Mouse (Mus musculus) myocyte (in vitro differentiated cells): ENCODE data around the gene Rap1b. TPM values are rescaled to one million over a fixed set of nuclear protein-coding genes. Genes with fewer than 3 reads are reported as not detected.
A peak's percentile ranks its signal among the peaks of the same experiment; 100 is the strongest.
"Not testable (repeated sequence)": the region's sequence is repeated elsewhere in the genome, so short reads cannot be mapped to it uniquely, and the experiment has no call there.

Experiments used
- H3K27me3 ChIP-seq: one replicate; pipeline ENCODE4 v1.6.1; 2011; ENCODE audit not compliant: control insufficient read depth, insufficient read depth, insufficient read length
- H3K36me3 ChIP-seq: one replicate; pipeline ENCODE4 v1.6.1; 2011; ENCODE audit not compliant: control insufficient read depth, insufficient read depth
- H3K4me2 ChIP-seq: one replicate; pipeline ENCODE4 v1.6.1; 2011; ENCODE audit warnings: low read depth, control low read depth
- H3K4me3 ChIP-seq: one replicate; pipeline ENCODE4 v1.5.1; 2011; ENCODE audit warnings: mild to moderate bottlenecking, control low read depth, moderate library complexity
- H3K79me2 ChIP-seq: one replicate; pipeline ENCODE4 v1.6.1; 2011; ENCODE audit not compliant: control insufficient read depth, insufficient read depth
- H3ac ChIP-seq: one replicate; pipeline ENCODE4 v1.6.1; 2011; ENCODE audit not compliant: control insufficient read depth, insufficient read length
- CEBPB ChIP-seq: IDR thresholded peaks from 2 replicates; pipeline ENCODE4 v1.6.1; 2011; ENCODE audit warnings: mild to moderate bottlenecking, moderate library complexity; ENCODE audit not compliant: poor library complexity, insufficient read depth, severe bottlenecking
- E2F4 ChIP-seq: IDR thresholded peaks from one replicate; pipeline ENCODE4 v1.6.1; 2011; ENCODE audit warnings: mild to moderate bottlenecking, control low read depth, moderate library complexity; ENCODE audit not compliant: insufficient read depth
- MAX ChIP-seq: IDR thresholded peaks from one replicate; pipeline ENCODE4 v1.6.1; 2011; ENCODE audit warnings: low read depth, mild to moderate bottlenecking, control low read depth
- MYOD1 ChIP-seq, 3 experiments: IDR thresholded peaks; one replicate each; pipeline ENCODE4 v1.6.1; 2011; ENCODE audit warnings: control low read depth in 2 of 3, low read depth in 2 of 3, mild to moderate bottlenecking in 2 of 3, moderate library complexity in 1 of 3; ENCODE audit not compliant: insufficient read length in 2 of 3, control insufficient read depth in 1 of 3
- MYOG ChIP-seq, 3 experiments: IDR thresholded peaks; one replicate each; pipeline ENCODE4 v1.6.1; 2011; ENCODE audit warnings: control low read depth in 2 of 3, low read depth in 2 of 3, mild to moderate bottlenecking in 2 of 3; ENCODE audit not compliant: insufficient read length in 2 of 3, control insufficient read depth in 1 of 3, insufficient read depth in 1 of 3
- POLR2A ChIP-seq: IDR thresholded peaks from one replicate; pipeline ENCODE4 v1.6.1; 2011; ENCODE audit warnings: low read depth, mild to moderate bottlenecking, control low read depth, moderate library complexity; ENCODE audit not compliant: insufficient read length
- POLR2AphosphoS2 ChIP-seq: IDR thresholded peaks from one replicate; pipeline ENCODE4 v1.6.1; 2011; ENCODE audit warnings: low read depth, control low read depth; ENCODE audit not compliant: insufficient read length
- REST ChIP-seq: IDR thresholded peaks from one replicate; pipeline ENCODE4 v1.6.1; 2011; ENCODE audit warnings: mild to moderate bottlenecking, control low read depth, moderate library complexity; ENCODE audit not compliant: insufficient read depth, insufficient read length
- SRF ChIP-seq: IDR thresholded peaks from one replicate; pipeline ENCODE4 v1.6.1; 2011; ENCODE audit warnings: low read depth; ENCODE audit not compliant: control insufficient read depth, insufficient read length
- TCF12 ChIP-seq: IDR thresholded peaks from one replicate; pipeline ENCODE4 v1.6.1; 2011; ENCODE audit warnings: mild to moderate bottlenecking, control low read depth; ENCODE audit not compliant: poor library complexity, insufficient read depth, severe bottlenecking
- TCF3 ChIP-seq: IDR thresholded peaks from one replicate; pipeline ENCODE4 v1.6.1; 2011; ENCODE audit warnings: low read depth, control low read depth; ENCODE audit not compliant: insufficient read length
- USF1 ChIP-seq: IDR thresholded peaks from one replicate; pipeline ENCODE4 v1.6.1; 2011; ENCODE audit warnings: low read depth, mild to moderate bottlenecking, control low read depth, moderate library complexity
- polyA plus RNA-seq: library from polyadenylated mRNA; unstranded; fragments of >200 nt; fragmentation: generic; extraction: Trizol; gene quantifications from one replicate; pipeline ENCODE4 v1.2.1, GENCODE M21; 2012; ENCODE audit warnings: missing spikeins

Gene Rap1b
- 62.3 TPM for polyA plus RNA-seq

DNA sequence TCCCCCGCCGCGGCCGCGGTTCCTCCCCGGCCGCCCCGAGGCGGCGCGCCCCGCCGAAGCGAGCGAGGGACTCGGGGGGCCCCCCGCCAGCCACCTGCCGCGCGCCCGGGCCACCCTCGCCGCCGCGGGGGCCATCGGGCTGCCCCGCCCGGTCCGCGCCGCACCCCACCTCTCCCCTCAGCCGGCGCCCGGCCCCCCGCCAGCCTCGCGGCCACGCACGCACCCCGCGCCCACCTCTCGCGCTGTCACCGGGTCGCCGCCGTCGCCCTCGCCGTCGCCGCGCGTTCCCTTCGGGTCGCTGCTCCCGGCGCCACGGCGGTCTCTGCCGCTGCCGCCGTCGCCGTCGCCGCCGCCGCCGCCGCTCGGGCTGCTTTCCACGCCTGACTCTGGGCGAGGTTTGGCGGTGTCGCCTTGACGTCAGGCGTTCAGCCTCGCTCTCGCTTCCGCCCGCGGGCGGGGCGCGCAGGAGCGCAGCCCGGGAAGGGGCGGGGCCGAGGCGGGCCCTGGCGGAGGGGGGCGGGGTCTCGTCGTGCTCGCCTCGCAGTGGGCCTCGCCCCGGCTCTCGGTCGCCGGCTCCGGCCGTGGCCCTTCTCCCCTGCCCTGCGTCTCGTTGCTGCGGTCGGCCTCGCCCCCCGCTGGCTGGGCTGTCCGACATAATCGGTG, at the start of gene Rap1b:
Rap1b (minus strand) TSS at position 439 of the 663 bp plus-strand sequence.
- no peaks in the 10 kb centered on the region for H3K36me3 ChIP-seq
- peak in 1 of 3 experiments; percentile 48 for TF ChIP-seq MYOD1 (IDR thresholded peaks at IDR 0.05; ENCODE audit: control insufficient read depth in 1 of 3, insufficient read length in 2 of 3, low read depth in 2 of 3)
- TF ChIP-seq TCF12 = no peak
- no peak for TF ChIP-seq REST
- peak; percentile 87 for TF ChIP-seq POLR2AphosphoS2
- no peak for TF ChIP-seq USF1
- peak in 2 of 3 experiments; percentile 9 to 17 for TF ChIP-seq MYOG (IDR thresholded peaks at IDR 0.05; ENCODE audit: control insufficient read depth in 1 of 3, insufficient read depth in 1 of 3, insufficient read length in 2 of 3, low read depth in 2 of 3)
- peak; percentile 5 for TF ChIP-seq TCF3
- peak; percentile 92 for TF ChIP-seq POLR2A
- no peak for TF ChIP-seq CEBPB
- no peak for TF ChIP-seq MAX
- peak; percentile 19 for TF ChIP-seq E2F4
- peak; percentile 36 for TF ChIP-seq SRF
- no peaks in the 10 kb centered on the region for H3K27me3 ChIP-seq
- H3K79me2 ChIP-seq = peaks cover 45% of the 10 kb centered on the region
- H3ac ChIP-seq = peak within 1 kb of the TSS; percentile 95
- H3K4me2 ChIP-seq = peak within 1 kb of the TSS; percentile 95
- peak within 1 kb of the TSS; percentile 67 for H3K4me3 ChIP-seq

DNA sequence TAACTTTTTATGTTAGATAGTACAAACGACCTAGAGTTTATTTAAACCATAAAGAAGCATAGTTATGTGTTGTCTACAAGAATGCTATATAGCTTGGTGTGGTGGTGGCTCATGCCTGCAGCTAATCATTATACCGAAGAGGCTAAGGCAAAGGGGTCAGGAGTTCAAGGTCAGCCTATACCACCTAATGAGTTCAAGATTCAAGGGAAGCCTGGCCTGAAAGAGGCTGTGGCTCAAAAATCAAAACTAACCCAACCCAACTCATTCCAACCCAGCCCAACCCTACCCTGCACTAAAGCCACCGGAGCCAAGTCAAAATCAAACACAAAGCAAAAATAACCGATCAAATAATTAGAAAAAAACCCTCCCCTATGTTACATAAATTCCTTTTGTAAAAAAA, 49.4 kb upstream of the Rap1b start:
- Histone ChIP-seq H3ac (no peak overlapping the region), H3K4me2 (no peak overlapping the region), H3K79me2 (no peaks in the 10 kb centered on the region), H3K4me3 (no peak overlapping the region), H3K36me3 (no peaks in the 10 kb centered on the region), H3K27me3 (no peaks in the 10 kb centered on the region)
- TF ChIP-seq USF1 (no peak), POLR2AphosphoS2 (no peak), SRF (no peak)

GRCm38 (mm10) chr10:117894114-117895035, 48.5 kb upstream of the Rap1b start:
- Histone ChIP-seq H3K27me3 (no peaks in the 10 kb centered on the region), H3K36me3 (no peaks in the 10 kb centered on the region), H3K4me2 (no peak overlapping the region), H3ac (no peak overlapping the region), H3K79me2 (no peaks in the 10 kb centered on the region), H3K4me3 (no peak overlapping the region)
- TF ChIP-seq TCF12 = no peak
- no peak for TF ChIP-seq MYOD1 (IDR thresholded peaks at IDR 0.05; ENCODE audit: control insufficient read depth in 1 of 3, insufficient read length in 2 of 3, low read depth in 2 of 3)
- no peak for TF ChIP-seq E2F4

GRCm38 (mm10) chr10:117893128-117893527, 47.3 kb upstream of the Rap1b start:
- not testable (repeated sequence) for H3K79me2 ChIP-seq, H3K27me3 ChIP-seq, H3K36me3 ChIP-seq, H3K4me2 ChIP-seq, H3ac ChIP-seq, H3K4me3 ChIP-seq

DNA sequence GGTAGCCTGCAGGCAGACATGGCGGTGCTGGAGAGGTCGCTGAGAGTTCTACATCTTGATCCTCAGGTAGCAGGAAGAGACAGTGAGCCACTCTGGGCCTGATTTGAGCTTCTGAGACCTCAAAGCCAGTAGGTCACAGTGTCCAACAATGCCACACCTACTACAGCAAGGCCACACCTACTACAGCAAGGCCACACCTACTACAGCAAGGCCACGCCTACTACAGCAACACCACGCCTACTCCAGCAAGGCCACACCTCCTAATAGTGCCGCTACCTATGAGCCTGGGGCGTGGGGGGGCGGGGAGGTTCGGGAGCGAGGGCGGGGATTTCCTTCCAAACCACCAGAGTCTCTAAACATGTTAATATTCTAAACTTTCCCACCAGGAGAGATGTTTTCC, 45.5 kb upstream of the Rap1b start:
- TF ChIP-seq MAX (no peak), MYOG (IDR thresholded peaks at IDR 0.05; ENCODE audit: control insufficient read depth in 1 of 3, insufficient read depth in 1 of 3, insufficient read length in 2 of 3, low read depth in 2 of 3) (no peak), POLR2AphosphoS2 (no peak), MYOD1 (IDR thresholded peaks at IDR 0.05; ENCODE audit: control insufficient read depth in 1 of 3, insufficient read length in 2 of 3, low read depth in 2 of 3) (no peak), POLR2A (no peak), USF1 (no peak), CEBPB (no peak), REST (no peak), TCF12 (no peak), TCF3 (no peak)
- Histone ChIP-seq H3K27me3 (no peaks in the 10 kb centered on the region), H3K79me2 (no peaks in the 10 kb centered on the region), H3K4me3 (no peak overlapping the region), H3K36me3 (no peaks in the 10 kb centered on the region), H3ac (no peak overlapping the region), H3K4me2 (no peak overlapping the region)
